Mouse (Mus musculus) myocyte (in vitro differentiated cells): ENCODE results near the gene Tnfrsf23.

ENCODE experiments used
- CEBPB ChIP-seq: IDR thresholded peaks from 2 replicates; pipeline ENCODE4 v1.6.1; 2011; ENCODE audit warnings: mild to moderate bottlenecking, moderate library complexity; ENCODE audit not compliant: poor library complexity, insufficient read depth, severe bottlenecking
- E2F4 ChIP-seq: IDR thresholded peaks from one replicate; pipeline ENCODE4 v1.6.1; 2011; ENCODE audit warnings: mild to moderate bottlenecking, control low read depth, moderate library complexity; ENCODE audit not compliant: insufficient read depth
- MAX ChIP-seq: IDR thresholded peaks from one replicate; pipeline ENCODE4 v1.6.1; 2011; ENCODE audit warnings: low read depth, mild to moderate bottlenecking, control low read depth
- MYOD1 ChIP-seq, 3 experiments: IDR thresholded peaks; one replicate each; pipeline ENCODE4 v1.6.1; 2011; ENCODE audit warnings: control low read depth in 2 of 3, low read depth in 2 of 3, mild to moderate bottlenecking in 2 of 3, moderate library complexity in 1 of 3; ENCODE audit not compliant: insufficient read length in 2 of 3, control insufficient read depth in 1 of 3
- MYOG ChIP-seq, 3 experiments: IDR thresholded peaks; one replicate each; pipeline ENCODE4 v1.6.1; 2011; ENCODE audit warnings: control low read depth in 2 of 3, low read depth in 2 of 3, mild to moderate bottlenecking in 2 of 3; ENCODE audit not compliant: insufficient read length in 2 of 3, control insufficient read depth in 1 of 3, insufficient read depth in 1 of 3
- POLR2A ChIP-seq: IDR thresholded peaks from one replicate; pipeline ENCODE4 v1.6.1; 2011; ENCODE audit warnings: low read depth, mild to moderate bottlenecking, control low read depth, moderate library complexity; ENCODE audit not compliant: insufficient read length
- POLR2AphosphoS2 ChIP-seq: IDR thresholded peaks from one replicate; pipeline ENCODE4 v1.6.1; 2011; ENCODE audit warnings: low read depth, control low read depth; ENCODE audit not compliant: insufficient read length
- REST ChIP-seq: IDR thresholded peaks from one replicate; pipeline ENCODE4 v1.6.1; 2011; ENCODE audit warnings: mild to moderate bottlenecking, control low read depth, moderate library complexity; ENCODE audit not compliant: insufficient read depth, insufficient read length
- SRF ChIP-seq: IDR thresholded peaks from one replicate; pipeline ENCODE4 v1.6.1; 2011; ENCODE audit warnings: low read depth; ENCODE audit not compliant: control insufficient read depth, insufficient read length
- TCF12 ChIP-seq: IDR thresholded peaks from one replicate; pipeline ENCODE4 v1.6.1; 2011; ENCODE audit warnings: mild to moderate bottlenecking, control low read depth; ENCODE audit not compliant: poor library complexity, insufficient read depth, severe bottlenecking
- TCF3 ChIP-seq: IDR thresholded peaks from one replicate; pipeline ENCODE4 v1.6.1; 2011; ENCODE audit warnings: low read depth, control low read depth; ENCODE audit not compliant: insufficient read length
- USF1 ChIP-seq: IDR thresholded peaks from one replicate; pipeline ENCODE4 v1.6.1; 2011; ENCODE audit warnings: low read depth, mild to moderate bottlenecking, control low read depth, moderate library complexity

- no peak for TF ChIP-seq SRF
- peak; percentile 52 to 87 (median 81) for TF ChIP-seq MYOD1 (IDR thresholded peaks at IDR 0.05; ENCODE audit: control insufficient read depth in 1 of 3, insufficient read length in 2 of 3, low read depth in 2 of 3)
- TF ChIP-seq POLR2A, result no peak
- no peak for TF ChIP-seq CEBPB
- peak; percentile 74 for TF ChIP-seq TCF12
- TF ChIP-seq MAX, result no peak
- no peak for TF ChIP-seq USF1
- TF ChIP-seq POLR2AphosphoS2, result no peak
- no peak for TF ChIP-seq E2F4
- TF ChIP-seq MYOG (IDR thresholded peaks at IDR 0.05; ENCODE audit: control insufficient read depth in 1 of 3, insufficient read depth in 1 of 3, insufficient read length in 2 of 3, low read depth in 2 of 3), result peak in 2 of 3 experiments; percentile 81 to 87
- no peak for TF ChIP-seq REST
- peak; percentile 58 for TF ChIP-seq TCF3
Measured at GRCm38 (mm10) chr7:143663470-143663869, 22.2 kb downstream of the Tnfrsf23 start.
